Mouse (Mus musculus): Measurements from ENCODE around the gene Senp2. TPM values are rescaled to one million over a fixed set of nuclear protein-coding genes. Genes with fewer than 3 reads are reported as not detected.

Gene Senp2
- total and polyA plus RNA-seq, 3 experiments, result 37.8 to 60.8 (median 42.8) TPM

DNA sequence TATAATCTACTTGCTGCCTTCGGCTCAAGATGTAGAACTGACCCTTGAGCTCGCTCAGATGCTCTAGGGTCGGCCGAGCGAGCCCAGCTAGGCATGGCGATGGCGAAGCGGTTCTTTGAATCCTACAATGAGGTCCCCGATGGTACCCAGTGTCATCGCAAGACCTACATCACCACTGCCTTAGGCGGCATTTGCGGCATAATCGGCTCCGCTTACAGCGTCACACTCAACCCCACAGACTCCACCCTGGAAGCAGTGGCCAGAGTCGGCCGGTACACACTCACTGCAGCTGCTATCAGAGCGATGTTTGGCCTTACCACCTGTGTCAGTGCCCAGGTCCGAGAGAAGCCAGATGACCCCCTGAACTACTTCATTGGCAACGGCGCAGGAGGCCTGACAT is 44.1 kb downstream of the Senp2 start:
- Histone ChIP-seq H3K9ac (ENCODE audit: insufficient read depth, low read depth) (no peak overlapping the region), H3K79me2 (replicated peaks; ENCODE audit: control insufficient read depth, extremely low read depth, insufficient read depth, poor library complexity, severe bottlenecking) (no peaks in the 10 kb centered on the region), H3K36me3 (replicated peaks in 1 of 2; ENCODE audit: control insufficient read depth in 1 of 2, insufficient read depth in 1 of 2, low read length in 1 of 2) (peaks cover 6 to 18% of the 10 kb centered on the region in 2 experiments), H3K27me3 (replicated peaks) (no peaks in the 10 kb centered on the region), H3K4me2 (ENCODE audit: insufficient read depth, low read depth, poor library complexity, severe bottlenecking) (no peak overlapping the region), H3K27ac (ENCODE audit: insufficient read depth, low read depth) (no peak overlapping the region), H3K4me1 (ENCODE audit: control insufficient read depth in 1 of 2, insufficient read depth in 2 of 2) (peaks cover 0 to 4% of the 10 kb centered on the region in 2 experiments; a peak in 2 of 4 replicates), H3K9me3 (replicated peaks; ENCODE audit: low read length) (no peaks in the 10 kb centered on the region), H3K4me3 (replicated peaks in 1 of 3; ENCODE audit: low read depth in 2 of 3, low read length in 2 of 3, poor library complexity in 1 of 3) (no peak overlapping the region)
- DNase-seq (ENCODE audit: extremely low read depth), result no peak
- dilution Hi-C loops (cut with MboI; ENCODE audit: extremely low pct_ligation_motif_present, extremely low pct_unique_long_range_greater_than_20kb, low sequenced_read_pairs) (no loop called here), in situ Hi-C loops (cut with MboI; ENCODE audit: low pct_ligation_motif_present, low pct_unique_long_range_greater_than_20kb, low sequenced_read_pairs) (no loop called here)
- no peak for TF ChIP-seq E2F4 (IDR thresholded peaks at IDR 0.05; ENCODE audit: insufficient replicate concordance, low read depth, low read length)
- no peak for TF ChIP-seq SIN3A (IDR thresholded peaks at IDR 0.05; ENCODE audit: low read length)
- no peak for TF ChIP-seq MEF2A (IDR thresholded peaks at IDR 0.05; ENCODE audit: borderline replicate concordance, low read depth, low read length)
- no peak for TF ChIP-seq UBTF (IDR thresholded peaks at IDR 0.05; ENCODE audit: low read depth, low read length)
- TF ChIP-seq JUND (conservative IDR thresholded peaks at IDR 0.05; ENCODE audit: low read depth, low read length), result no peak
- no peak for TF ChIP-seq POLR2AphosphoS2 (IDR thresholded peaks at IDR 0.05; ENCODE audit: low read depth, low read length)
- TF ChIP-seq POLR2A (IDR thresholded peaks at IDR 0.05; ENCODE audit: low read depth, low read length), result no peak
- no peak for TF ChIP-seq ZC3H11A (IDR thresholded peaks at IDR 0.05; ENCODE audit: low read depth, low read length)
- no peak for TF ChIP-seq SMC3 (IDR thresholded peaks at IDR 0.05; ENCODE audit: low read depth, low read length)
- TF ChIP-seq GABPA (IDR thresholded peaks at IDR 0.05; ENCODE audit: insufficient replicate concordance, low read depth, low read length), result no peak
- TF ChIP-seq MYC (IDR thresholded peaks at IDR 0.05; ENCODE audit: low read depth, low read length), result no peak
- TF ChIP-seq USF2 (conservative IDR thresholded peaks at IDR 0.05; ENCODE audit: low read depth, low read length), result no peak
- no peak for TF ChIP-seq MAX (IDR thresholded peaks at IDR 0.05; ENCODE audit: low read length)
- TF ChIP-seq RAD21 (IDR thresholded peaks at IDR 0.05; ENCODE audit: low read depth, low read length), result no peak
- no peak for TF ChIP-seq USF1 (IDR thresholded peaks at IDR 0.05; ENCODE audit: low read depth, low read length)
- no peak for TF ChIP-seq MAFK (IDR thresholded peaks at IDR 0.05; ENCODE audit: insufficient replicate concordance, low read length)
- no peak for TF ChIP-seq TCF12 (IDR thresholded peaks at IDR 0.05; ENCODE audit: low read depth, low read length)
- no peak for TF ChIP-seq ETS1 (conservative IDR thresholded peaks at IDR 0.05; ENCODE audit: low read depth, low read length)
- no peak for TF ChIP-seq CHD1 (IDR thresholded peaks at IDR 0.05; ENCODE audit: low read depth, low read length)
- TF ChIP-seq IRF4 (IDR thresholded peaks at IDR 0.05; ENCODE audit: low read depth, low read length), result no peak

DNA sequence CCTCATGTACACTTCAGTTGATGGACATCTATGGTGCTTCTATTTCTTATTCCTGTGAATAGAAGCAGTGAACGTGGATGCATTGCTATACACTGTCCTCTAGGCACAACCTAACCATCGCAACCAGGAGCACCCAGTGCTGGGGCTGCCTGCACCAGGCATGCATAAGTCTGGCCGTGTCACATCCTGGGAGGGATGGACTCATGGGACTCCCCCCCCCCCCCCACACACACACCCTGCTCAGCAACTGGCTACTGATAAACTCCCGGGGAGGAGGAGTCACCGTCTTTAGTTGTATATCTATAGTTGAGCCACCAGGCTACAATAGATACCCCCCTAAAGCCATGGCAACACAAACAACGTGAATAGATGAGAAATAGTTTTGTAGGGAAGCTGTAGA is 48.2 kb downstream of the Senp2 start:
- in situ Hi-C loops (cut with MboI; ENCODE audit: low pct_ligation_motif_present, low pct_unique_long_range_greater_than_20kb, low sequenced_read_pairs), result no loop called here
- Histone ChIP-seq H3K27me3 (replicated peaks) (no peaks in the 10 kb centered on the region), H3K4me1 (ENCODE audit: control insufficient read depth in 1 of 2, insufficient read depth in 2 of 2) (peaks cover 9 to 21% of the 10 kb centered on the region in 2 experiments), H3K4me2 (ENCODE audit: insufficient read depth, low read depth, poor library complexity, severe bottlenecking) (no peak overlapping the region), H3K9ac (ENCODE audit: insufficient read depth, low read depth) (no peak overlapping the region), H3K9me3 (replicated peaks; ENCODE audit: low read length) (no peaks in the 10 kb centered on the region), H3K79me2 (replicated peaks; ENCODE audit: control insufficient read depth, extremely low read depth, insufficient read depth, poor library complexity, severe bottlenecking) (no peaks in the 10 kb centered on the region), H3K36me3 (replicated peaks in 1 of 2; ENCODE audit: control insufficient read depth in 1 of 2, insufficient read depth in 1 of 2, low read length in 1 of 2) (no peaks in the 10 kb centered on the region), H3K27ac (ENCODE audit: insufficient read depth, low read depth) (no peak overlapping the region), H3K4me3 (replicated peaks in 1 of 3; ENCODE audit: low read depth in 2 of 3, low read length in 2 of 3, poor library complexity in 1 of 3) (no peak overlapping the region)
- TF ChIP-seq RAD21 (IDR thresholded peaks at IDR 0.05; ENCODE audit: low read depth, low read length) (no peak), USF2 (conservative IDR thresholded peaks at IDR 0.05; ENCODE audit: low read depth, low read length) (no peak), ZKSCAN1 (IDR thresholded peaks at IDR 0.05; ENCODE audit: borderline replicate concordance, low read depth, low read length) (no peak), SIN3A (IDR thresholded peaks at IDR 0.05; ENCODE audit: low read length) (no peak), CHD1 (IDR thresholded peaks at IDR 0.05; ENCODE audit: low read depth, low read length) (no peak), NRF1 (IDR thresholded peaks at IDR 0.05; ENCODE audit: low read depth, low read length) (no peak), BHLHE40 (IDR thresholded peaks at IDR 0.05; ENCODE audit: low read depth, low read length) (no peak), POLR2A (IDR thresholded peaks at IDR 0.05; ENCODE audit: low read depth, low read length) (no peak), IRF4 (IDR thresholded peaks at IDR 0.05; ENCODE audit: low read depth, low read length) (no peak), MAZ (IDR thresholded peaks at IDR 0.05; ENCODE audit: low read depth, low read length) (no peak), UBTF (IDR thresholded peaks at IDR 0.05; ENCODE audit: low read depth, low read length) (no peak), E2F4 (IDR thresholded peaks at IDR 0.05; ENCODE audit: insufficient replicate concordance, low read depth, low read length) (no peak), EP300 (IDR thresholded peaks at IDR 0.05; ENCODE audit: low read length) (no peak), MXI1 (IDR thresholded peaks at IDR 0.05; ENCODE audit: low read depth, low read length) (no peak), RCOR1 (conservative IDR thresholded peaks at IDR 0.05; ENCODE audit: low read depth, low read length) (no peak)
- no peak for DNase-seq (ENCODE audit: extremely low read depth)
- dilution Hi-C loops (cut with MboI; ENCODE audit: extremely low pct_ligation_motif_present, extremely low pct_unique_long_range_greater_than_20kb, low sequenced_read_pairs), result no loop called here

All from CH12.LX (cell line).